Mouse (Mus musculus) splenic B cell, adult 2 months (primary cell): ENCODE results near the gene Olfr1391.
"Not testable (repeated sequence)": the region's sequence is repeated elsewhere in the genome, so short reads cannot be mapped to it uniquely, and the experiment has no call there.

Source experiments
- DNase-seq: peaks from one replicate; pipeline ENCODE4 v3.0.0-alpha.2; 2011; ENCODE audit warnings: low read depth, low spot score
- H3K27me3 ChIP-seq: 2 replicates; pipeline ENCODE4 v1.6.1; 2012; ENCODE audit warnings: mild to moderate bottlenecking, low read length, moderate library complexity, mixed read lengths; ENCODE audit not compliant: control insufficient read depth, poor library complexity, insufficient read depth, severe bottlenecking
- H3K36me3 ChIP-seq: 2 replicates; pipeline ENCODE4 v1.6.1; 2012; ENCODE audit warnings: mild to moderate bottlenecking, low read length, moderate library complexity, mixed read lengths; ENCODE audit not compliant: control insufficient read depth, poor library complexity, insufficient read depth, severe bottlenecking

Olfr1391 gene

DNA sequence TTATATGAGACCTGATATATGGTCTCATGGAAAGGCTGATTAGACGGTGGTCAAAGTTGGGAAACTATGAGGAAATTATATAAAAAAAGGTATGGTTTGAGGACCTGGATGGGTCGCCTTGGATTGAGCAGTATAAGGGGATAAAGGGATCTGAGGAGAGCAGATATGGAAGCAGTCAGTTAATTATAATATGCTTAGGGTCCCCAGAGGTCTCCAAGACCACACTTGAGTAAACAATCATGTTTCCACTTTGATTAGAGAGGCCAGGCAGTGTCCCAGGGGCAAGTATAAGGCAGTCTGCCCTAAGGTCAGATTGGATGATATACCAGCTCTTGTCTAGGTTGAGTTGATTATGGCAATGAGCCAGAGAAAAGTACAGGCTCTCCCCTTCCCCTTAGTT is at the start of gene Olfr1391:
Gene Olfr1391 (plus strand): TSS at position 301 of the 400 bp plus-strand sequence.
- DNase-seq = no peak
- H3K36me3 ChIP-seq = no peaks in the 10 kb centered on the region
- H3K27me3 ChIP-seq = no peaks in the 10 kb centered on the region

DNA sequence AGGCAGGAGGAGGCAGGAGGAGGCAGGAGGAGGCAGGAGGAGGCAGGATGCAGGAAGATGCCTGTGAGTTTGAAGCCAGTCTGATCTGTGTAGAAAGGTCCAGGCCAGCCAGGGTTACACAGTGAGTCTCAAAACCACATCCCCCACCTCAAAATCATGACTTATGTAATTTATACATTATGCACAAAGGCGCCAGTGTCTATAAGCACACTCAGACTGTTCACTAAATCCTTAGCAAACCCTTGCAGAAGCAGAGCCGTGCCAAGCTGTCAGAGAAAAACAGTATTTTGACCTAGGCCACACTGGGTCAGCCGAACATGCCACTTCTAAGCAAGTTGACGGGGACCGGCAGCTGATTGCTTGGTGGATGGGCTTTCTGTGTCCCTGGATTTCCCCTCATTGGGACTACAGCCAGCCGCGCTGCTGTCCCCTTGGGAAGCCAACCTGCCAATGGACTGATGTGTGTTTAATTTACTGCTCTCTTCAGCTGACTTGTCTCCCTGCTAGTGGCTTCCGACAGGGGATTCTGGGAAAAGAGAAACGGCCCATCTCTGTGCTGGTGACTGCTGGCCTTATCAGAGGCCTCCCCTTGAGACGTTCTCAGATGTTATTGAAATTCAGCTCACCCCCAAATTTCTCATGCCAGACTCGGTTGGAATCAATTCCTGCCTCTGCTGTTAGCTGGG is 48.6 kb upstream of the Olfr1391 start:
- no peaks in the 10 kb centered on the region; the same call in 1 of the 2 replicates for H3K27me3 ChIP-seq
- DNase-seq = no peak
- no peaks in the 10 kb centered on the region for H3K36me3 ChIP-seq

DNA sequence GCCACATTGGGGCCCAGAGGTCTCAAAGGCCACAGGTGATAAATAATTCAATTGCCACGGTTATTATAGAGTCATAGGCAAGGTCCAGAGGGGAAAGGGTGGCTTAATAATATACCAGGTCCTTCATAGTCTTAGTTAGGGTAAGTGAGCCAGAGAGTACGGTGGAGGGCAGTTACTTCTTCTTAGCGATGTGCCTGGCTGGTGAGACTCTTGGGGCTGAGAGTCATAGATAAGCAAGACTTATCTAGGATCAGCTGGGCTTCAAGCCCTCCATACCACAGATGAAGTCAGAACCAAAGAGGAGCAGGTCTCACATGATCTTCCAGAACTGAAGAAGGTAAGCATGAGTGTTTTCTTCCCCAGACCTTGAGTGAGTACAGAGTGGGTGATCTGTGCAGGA is 44.3 kb upstream of the Olfr1391 start, which contains the start of gene Olfr1393:
Gene Olfr1393 (plus strand): TSS at position 83 of the 400 bp plus-strand sequence.
- no peaks in the 10 kb centered on the region for H3K27me3 ChIP-seq
- no peaks in the 10 kb centered on the region for H3K36me3 ChIP-seq
- DNase-seq = no peak

DNA sequence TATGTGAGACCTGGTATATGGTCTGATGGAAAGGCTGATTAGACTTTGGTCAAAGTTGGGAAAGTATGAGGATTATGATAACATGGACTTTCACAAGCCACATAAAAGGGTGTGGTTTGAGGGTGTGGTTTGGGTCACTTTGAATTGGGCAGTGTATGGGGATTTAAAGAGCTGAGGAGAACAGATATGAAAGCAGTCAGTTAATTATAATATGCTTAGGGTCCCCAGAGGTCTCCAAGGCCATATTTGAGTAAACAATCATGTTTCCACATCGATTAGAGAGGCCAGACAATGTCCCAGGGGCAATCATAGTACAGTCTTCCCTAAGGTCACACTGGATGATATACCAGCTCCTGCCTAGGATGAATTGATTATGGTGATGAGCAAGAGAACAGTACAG is 37.6 kb upstream of the Olfr1391 start, which contains the start of gene Olfr1392:
Gene Olfr1392 (plus strand): TSS at position 301 of the 400 bp plus-strand sequence.
- DNase-seq, H3K36me3 ChIP-seq, H3K27me3 ChIP-seq: not testable (repeated sequence)

DNA sequence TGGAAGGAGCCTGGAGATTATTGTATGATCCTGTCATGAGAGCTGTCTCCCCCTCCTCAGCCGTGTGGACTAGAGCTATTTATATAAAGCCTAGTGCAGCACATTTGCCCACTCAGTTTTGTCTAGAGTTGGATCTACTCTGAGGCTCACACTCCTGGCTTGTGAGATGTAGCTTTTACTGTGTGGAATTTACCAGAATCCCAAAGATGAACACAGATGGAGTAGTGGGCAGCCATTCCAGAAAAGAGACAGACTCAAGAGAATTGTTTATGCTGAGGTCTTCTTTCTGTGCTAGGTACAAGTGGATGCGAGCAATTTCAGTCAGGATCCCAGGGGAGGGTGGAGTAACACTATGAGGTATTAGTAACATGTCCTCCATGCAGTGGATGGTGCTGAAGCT is 35.3 kb upstream of the Olfr1391 start:
- Histone ChIP-seq H3K27me3 (no peaks in the 10 kb centered on the region; the same call in 1 of the 2 replicates), H3K36me3 (no peaks in the 10 kb centered on the region)
- no peak for DNase-seq

DNA sequence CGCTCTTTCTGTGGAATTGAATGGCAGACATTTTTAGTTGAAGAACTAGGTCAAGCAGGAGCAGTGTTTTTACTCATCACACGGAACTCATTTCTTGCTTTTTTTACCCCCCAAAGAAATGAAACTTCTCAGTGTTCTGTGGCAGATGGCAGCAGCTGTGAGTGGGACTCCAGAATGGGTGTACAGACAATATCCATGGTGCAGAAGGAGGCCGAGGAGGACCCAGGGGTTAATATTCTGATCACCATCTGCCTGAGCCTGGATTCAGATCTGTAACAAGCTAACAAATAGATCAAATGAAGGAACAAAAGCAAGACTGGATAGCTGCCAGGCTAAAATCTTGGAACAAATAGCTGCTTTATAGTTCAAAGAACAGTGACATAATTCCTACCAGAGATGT is 29.8 kb upstream of the Olfr1391 start:
- H3K27me3 ChIP-seq = no peaks in the 10 kb centered on the region; the same call in 1 of the 2 replicates
- DNase-seq = no peak
- H3K36me3 ChIP-seq = no peaks in the 10 kb centered on the region

DNA sequence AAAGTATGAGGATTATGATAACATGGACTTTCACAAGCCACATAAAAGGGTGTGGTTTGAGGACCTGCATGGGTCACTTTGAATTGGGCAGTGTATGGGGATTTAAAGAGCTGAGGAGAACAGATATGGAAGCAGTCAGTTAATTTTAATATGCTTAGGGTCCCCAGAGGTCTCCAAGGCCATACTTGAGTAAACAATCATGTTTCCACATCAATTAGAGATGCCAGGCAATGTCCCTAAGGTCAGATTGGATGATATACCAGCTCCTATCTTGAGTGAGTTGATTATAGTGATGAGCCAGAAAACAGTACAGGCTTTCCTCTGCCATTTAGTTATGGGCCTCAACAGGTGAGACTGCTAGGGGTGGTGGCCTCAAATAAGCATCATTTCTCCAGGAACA is 18.1 kb upstream of the Olfr1391 start, which contains the start of gene Olfr10:
Gene Olfr10 (plus strand): TSS at position 301 of the 400 bp plus-strand sequence.
- no peak for DNase-seq
- no peaks in the 10 kb centered on the region for H3K27me3 ChIP-seq
- no peaks in the 10 kb centered on the region for H3K36me3 ChIP-seq

DNA sequence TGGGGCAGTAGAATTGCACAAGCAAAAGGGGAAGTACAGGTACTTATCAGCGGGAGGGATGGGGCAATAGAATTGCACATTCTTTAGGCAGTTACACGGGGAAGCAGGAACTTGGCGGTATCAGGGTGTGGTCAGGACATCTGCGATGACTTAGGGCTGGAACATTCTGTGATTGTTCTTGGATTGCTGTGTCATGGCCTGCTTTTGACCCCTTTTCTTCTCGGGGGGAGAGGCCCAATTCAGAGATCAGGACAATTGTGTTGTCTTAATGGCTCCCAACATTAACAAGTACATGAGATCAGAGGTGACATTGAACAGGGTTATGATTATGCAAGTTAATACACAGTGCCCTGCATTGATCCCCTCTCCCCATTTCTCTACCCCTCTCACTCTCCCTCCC is 14.0 kb upstream of the Olfr1391 start:
- H3K27me3 ChIP-seq, DNase-seq, H3K36me3 ChIP-seq: not testable (repeated sequence)

DNA sequence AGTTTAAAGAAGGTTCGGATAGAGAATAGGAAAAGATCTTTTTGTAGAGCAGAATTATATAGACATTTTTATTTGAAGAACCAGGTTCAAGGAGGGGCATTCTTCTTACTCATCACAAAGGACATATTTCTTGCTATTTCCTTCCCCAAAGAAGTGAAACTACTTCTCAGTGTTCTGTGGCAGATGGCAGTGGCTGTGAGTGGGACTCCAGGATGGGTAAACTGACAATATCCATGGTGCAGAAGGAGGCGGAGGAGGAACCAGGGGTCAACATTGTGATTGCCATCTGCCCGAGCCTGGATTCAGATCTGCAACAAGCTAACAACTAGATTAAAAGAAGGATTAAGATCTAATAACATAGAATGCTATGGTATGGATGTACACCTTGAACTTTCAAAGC is 4.2 kb downstream of the Olfr1391 start:
- H3K36me3 ChIP-seq = no peaks in the 10 kb centered on the region
- no peaks in the 10 kb centered on the region for H3K27me3 ChIP-seq
- DNase-seq = no peak

DNA sequence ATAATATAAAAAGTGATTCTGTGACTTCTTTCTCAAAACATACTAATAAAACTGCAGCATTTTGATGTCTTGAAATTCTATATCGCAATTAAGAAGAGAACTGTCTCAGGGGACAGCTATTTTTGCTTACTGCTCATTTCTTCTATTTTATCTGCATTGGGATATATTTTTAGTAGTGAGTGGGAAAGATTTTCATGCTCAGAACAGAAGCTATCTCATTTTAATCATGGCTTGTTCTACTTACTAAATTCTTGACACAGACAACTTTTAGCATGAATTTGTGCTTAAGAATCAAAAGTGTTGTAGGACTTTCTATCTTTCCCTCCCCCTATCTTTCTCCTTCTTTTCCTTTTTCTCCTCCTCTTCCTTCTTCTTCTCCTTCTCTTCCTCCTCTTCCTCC is 7.1 kb downstream of the Olfr1391 start:
- H3K27me3 ChIP-seq = no peaks in the 10 kb centered on the region
- DNase-seq = no peak

DNA sequence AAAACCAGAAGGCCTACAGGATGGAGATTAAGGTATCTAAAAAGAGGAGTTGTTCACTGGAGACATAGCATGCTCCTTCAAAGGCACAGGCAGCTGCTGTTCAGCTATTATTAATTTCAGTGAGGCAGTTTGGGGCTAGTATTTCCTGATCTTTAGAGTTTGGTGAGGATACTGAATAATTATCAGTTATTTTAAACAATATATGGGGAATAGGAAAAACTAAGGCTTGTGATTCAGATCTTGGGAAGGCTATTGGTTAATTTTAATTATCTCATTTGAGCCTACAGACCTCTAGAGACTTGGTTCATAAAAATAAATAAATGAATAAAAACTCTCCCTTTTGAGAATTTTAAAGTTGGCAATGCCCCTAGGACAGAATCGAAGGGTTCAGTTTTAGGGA is 12.3 kb downstream of the Olfr1391 start, which contains the start of gene Olfr1390:
Gene Olfr1390 (plus strand): TSS at position 301 of the 400 bp plus-strand sequence.
- no peaks in the 10 kb centered on the region for H3K36me3 ChIP-seq
- DNase-seq = no peak
- no peaks in the 10 kb centered on the region for H3K27me3 ChIP-seq

More for the DNA sequence above, 7.1 kb downstream of the Olfr1391 start:
- H3K36me3 ChIP-seq = no peaks in the 10 kb centered on the region

DNA sequence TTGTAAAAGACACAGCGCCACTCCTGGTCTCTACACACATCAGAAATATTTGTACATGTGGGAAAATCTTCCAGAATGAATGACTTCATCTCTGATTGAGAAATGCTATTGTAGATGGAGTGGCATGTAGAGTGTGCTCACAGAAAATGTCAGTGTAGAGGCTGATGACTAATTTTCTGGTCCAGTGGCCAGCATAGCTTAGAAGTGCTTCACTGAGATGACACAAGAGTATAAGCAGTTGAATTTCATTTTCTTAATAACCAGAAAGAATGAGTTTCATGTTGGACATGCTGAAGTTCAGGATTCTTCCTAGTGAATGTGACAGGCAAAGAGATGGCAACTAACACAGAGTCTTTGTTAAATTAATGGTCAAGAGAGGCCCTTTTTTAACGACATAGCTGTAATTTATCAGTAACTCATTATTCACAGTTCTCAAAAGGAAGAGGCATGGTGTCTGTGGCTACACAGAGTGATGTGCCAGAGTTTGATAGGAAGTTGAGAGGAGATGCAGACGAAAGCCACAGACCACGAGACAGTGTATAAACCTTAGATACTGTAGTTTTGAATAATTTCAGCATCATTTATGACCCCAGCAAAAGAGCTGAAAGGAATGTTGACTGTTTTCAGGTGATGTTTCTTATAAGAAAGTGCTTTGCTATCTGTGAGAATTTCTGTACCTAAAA is 14.7 kb downstream of the Olfr1391 start:
- no peak for DNase-seq
- Histone ChIP-seq H3K36me3 (no peaks in the 10 kb centered on the region), H3K27me3 (no peaks in the 10 kb centered on the region)
